Mouse (Mus musculus): ENCODE data around the gene Wfdc6a. TPM values are rescaled to one million over a fixed set of nuclear protein-coding genes. Genes with fewer than 3 reads are reported as not detected.

Wfdc6a gene
- polyA plus RNA-seq, 1 experiment from 2014 or later, result not detected

GRCm38 (mm10) chr2:164544454-164545097, 40.7 kb downstream of the Wfdc6a start:
- Histone ChIP-seq H3K27me3 (no peaks in the 10 kb centered on the region), H3K9ac (no peak overlapping the region), H3K4me3 (replicated peaks) (no peak overlapping the region), H3K27ac (no peak overlapping the region), H3K36me3 (replicated peaks) (no peaks in the 10 kb centered on the region), H3K4me1 (0 out of 2 replicates have a peak, but pooled peaks cover 2% of the 10 kb centered on the region), H3K4me2 (no peak overlapping the region), H3K9me3 (no peaks in the 10 kb centered on the region)
- no peak for ATAC-seq (ENCODE audit: low FRiP score)
- 59% methylated on average over 5 of the region's 5 CpGs for WGBS

- ATAC-seq (ENCODE audit: low FRiP score), result no peak
- no peak overlapping the region for H3K9ac ChIP-seq
- H3K4me3 ChIP-seq (replicated peaks), result no peak overlapping the region
- no peaks in the 10 kb centered on the region for H3K4me1 ChIP-seq
- 78% methylated on average over 2 of the region's 2 CpGs for WGBS
- no peaks in the 10 kb centered on the region for H3K36me3 ChIP-seq (replicated peaks)
- H3K4me2 ChIP-seq, result no peak overlapping the region
- no peaks in the 10 kb centered on the region for H3K27me3 ChIP-seq
- H3K9me3 ChIP-seq, result no peaks in the 10 kb centered on the region
- H3K27ac ChIP-seq, result no peak overlapping the region
Measured at GRCm38 (mm10) chr2:164543745-164544144, 41.5 kb downstream of the Wfdc6a start.

- Histone ChIP-seq H3K9ac (no peak overlapping the region), H3K4me2 (no peak overlapping the region), H3K27me3 (no peaks in the 10 kb centered on the region), H3K4me1 (no peaks in the 10 kb centered on the region), H3K27ac (no peak overlapping the region), H3K4me3 (replicated peaks) (no peak overlapping the region), H3K36me3 (replicated peaks) (no peaks in the 10 kb centered on the region), H3K9me3 (no peaks in the 10 kb centered on the region)
- ATAC-seq (ENCODE audit: low FRiP score), result no peak
- WGBS, result 85% methylated on average over 7 of the region's 7 CpGs
Measured at GRCm38 (mm10) chr2:164542598-164542997, 42.6 kb downstream of the Wfdc6a start.

- no peak overlapping the region for H3K4me2 ChIP-seq
- WGBS, result 68% methylated on average over 5 of the region's 5 CpGs
- H3K27me3 ChIP-seq, result no peaks in the 10 kb centered on the region
- no peaks in the 10 kb centered on the region for H3K4me1 ChIP-seq
- no peaks in the 10 kb centered on the region for H3K36me3 ChIP-seq (replicated peaks)
- H3K27ac ChIP-seq, result no peak overlapping the region
- ATAC-seq (ENCODE audit: low FRiP score), result no peak
- H3K9ac ChIP-seq, result no peak overlapping the region
- no peak overlapping the region for H3K4me3 ChIP-seq (replicated peaks)
- H3K9me3 ChIP-seq, result no peaks in the 10 kb centered on the region
Measured at GRCm38 (mm10) chr2:164542132-164542531, 43.1 kb downstream of the Wfdc6a start.

GRCm38 (mm10) chr2:164540652-164541427, 44.4 kb downstream of the Wfdc6a start:
- Histone ChIP-seq H3K4me3 (replicated peaks) (no peak overlapping the region), H3K9me3 (no peaks in the 10 kb centered on the region), H3K27ac (no peak overlapping the region), H3K9ac (no peak overlapping the region), H3K4me2 (no peak overlapping the region), H3K27me3 (no peaks in the 10 kb centered on the region), H3K36me3 (replicated peaks) (no peaks in the 10 kb centered on the region), H3K4me1 (no peaks in the 10 kb centered on the region)
- WGBS, result 54% methylated on average over 8 of the region's 8 CpGs
- ATAC-seq (ENCODE audit: low FRiP score), result no peak

- ATAC-seq (ENCODE audit: low FRiP score), result no peak
- H3K4me2 ChIP-seq, result no peak overlapping the region
- H3K9me3 ChIP-seq, result no peaks in the 10 kb centered on the region
- H3K27me3 ChIP-seq, result no peaks in the 10 kb centered on the region
- no peak overlapping the region for H3K4me3 ChIP-seq (replicated peaks)
- H3K4me1 ChIP-seq, result no peaks in the 10 kb centered on the region
- no peak overlapping the region for H3K27ac ChIP-seq
- H3K9ac ChIP-seq, result no peak overlapping the region
- H3K36me3 ChIP-seq (replicated peaks), result no peaks in the 10 kb centered on the region
- 83% methylated on average over 4 of the region's 4 CpGs for WGBS
Measured at GRCm38 (mm10) chr2:164537003-164537402, 48.2 kb downstream of the Wfdc6a start.

- WGBS, result 74% methylated on average over 10 of the region's 10 CpGs
- Histone ChIP-seq H3K9ac (no peak overlapping the region), H3K4me1 (no peaks in the 10 kb centered on the region), H3K27me3 (no peaks in the 10 kb centered on the region), H3K4me3 (replicated peaks) (no peak overlapping the region), H3K4me2 (no peak overlapping the region), H3K9me3 (no peaks in the 10 kb centered on the region), H3K27ac (no peak overlapping the region), H3K36me3 (replicated peaks) (no peaks in the 10 kb centered on the region)
- no peak for ATAC-seq (ENCODE audit: low FRiP score)
Measured at GRCm38 (mm10) chr2:164534315-164534714, 50.9 kb downstream of the Wfdc6a start.

- H3K27me3 ChIP-seq, result no peaks in the 10 kb centered on the region
- H3K4me1 ChIP-seq, result no peaks in the 10 kb centered on the region
- H3K9ac ChIP-seq, result no peak overlapping the region
- no peak overlapping the region for H3K4me2 ChIP-seq
- no peaks in the 10 kb centered on the region for H3K36me3 ChIP-seq (replicated peaks)
- WGBS, result 2% methylated on average over 3 of the region's 3 CpGs
- H3K4me3 ChIP-seq (replicated peaks), result no peak overlapping the region
- no peak overlapping the region for H3K27ac ChIP-seq
- peaks cover 7% of the 10 kb centered on the region for H3K9me3 ChIP-seq
- no peak for ATAC-seq (ENCODE audit: low FRiP score)
Measured at GRCm38 (mm10) chr2:164531169-164531568, 54.1 kb downstream of the Wfdc6a start.

Other genes starting within 250 kb of the Wfdc6a start
- gene Slpi, start 196.4 kb downstream of the Wfdc6a start, polyA plus RNA-seq (2016; fragmentation: Nextera tagmentation; extraction: Ambion mirVana), result 0.41 TPM in 1 of 2 replicates, not detected in the other
- gene Rbpjl, start 182.3 kb downstream of the Wfdc6a start, polyA plus RNA-seq (2016; fragmentation: Nextera tagmentation; extraction: Ambion mirVana), result 0.08 and 0.09 TPM in 2 replicates
- gene Matn4, start 180.3 kb downstream of the Wfdc6a start, polyA plus RNA-seq (2016; fragmentation: Nextera tagmentation; extraction: Ambion mirVana), result 3.3 and 4.0 TPM in 2 replicates
- 12.1 and 12.6 TPM in 2 replicates for gene Sdc4, start 141.6 kb downstream of the Wfdc6a start, polyA plus RNA-seq (2016; fragmentation: Nextera tagmentation; extraction: Ambion mirVana)
- 60.5 and 67.4 TPM in 2 replicates for gene Sys1, start 128.5 kb downstream of the Wfdc6a start, polyA plus RNA-seq (2016; fragmentation: Nextera tagmentation; extraction: Ambion mirVana)
- gene Gm20458, start 124.5 kb downstream of the Wfdc6a start, polyA plus RNA-seq (2016; fragmentation: Nextera tagmentation; extraction: Ambion mirVana), result 4.7 and 6.2 TPM in 2 replicates
- gene Trp53tg5, start 111.7 kb downstream of the Wfdc6a start, polyA plus RNA-seq (2016; fragmentation: Nextera tagmentation; extraction: Ambion mirVana), result not detected in 2 replicates
- gene Dbndd2, start 99.3 kb downstream of the Wfdc6a start, polyA plus RNA-seq (2016; fragmentation: Nextera tagmentation; extraction: Ambion mirVana), result 4.6 and 4.7 TPM in 2 replicates
- 43.3 and 45.2 TPM in 2 replicates for gene Pigt, start 87.9 kb downstream of the Wfdc6a start, polyA plus RNA-seq (2016; fragmentation: Nextera tagmentation; extraction: Ambion mirVana)
- gene Wfdc2, start 23.0 kb downstream of the Wfdc6a start, polyA plus RNA-seq (2016; fragmentation: Nextera tagmentation; extraction: Ambion mirVana), result 29.9 and 34.5 TPM in 2 replicates
- not detected in 2 replicates for gene Spint3, start 12.0 kb downstream of the Wfdc6a start, polyA plus RNA-seq (2016; fragmentation: Nextera tagmentation; extraction: Ambion mirVana)
- gene Eppin, start 8.1 kb upstream of the Wfdc6a start, polyA plus RNA-seq (2016; fragmentation: Nextera tagmentation; extraction: Ambion mirVana), result not detected in 2 replicates
- gene Wfdc6b, start 28.1 kb upstream of the Wfdc6a start, polyA plus RNA-seq (2016; fragmentation: Nextera tagmentation; extraction: Ambion mirVana), result not detected in 2 replicates
- not detected in 2 replicates for gene Wfdc8, start 28.2 kb upstream of the Wfdc6a start, polyA plus RNA-seq (2016; fragmentation: Nextera tagmentation; extraction: Ambion mirVana)
- not detected in 2 replicates for gene Wfdc16, start 53.3 kb upstream of the Wfdc6a start, polyA plus RNA-seq (2016; fragmentation: Nextera tagmentation; extraction: Ambion mirVana)
- gene Wfdc10, start 70.6 kb upstream of the Wfdc6a start, polyA plus RNA-seq (2016; fragmentation: Nextera tagmentation; extraction: Ambion mirVana), result not detected in 2 replicates
- not detected in 2 replicates for gene Wfdc9, start 71.1 kb upstream of the Wfdc6a start, polyA plus RNA-seq (2016; fragmentation: Nextera tagmentation; extraction: Ambion mirVana)
- not detected in 2 replicates for gene Wfdc11, start 88.6 kb upstream of the Wfdc6a start, polyA plus RNA-seq (2016; fragmentation: Nextera tagmentation; extraction: Ambion mirVana)
- gene Wfdc13, start 99.7 kb upstream of the Wfdc6a start, polyA plus RNA-seq (2016; fragmentation: Nextera tagmentation; extraction: Ambion mirVana), result not detected in 2 replicates
- gene Spint4, start 113.1 kb upstream of the Wfdc6a start, polyA plus RNA-seq (2016; fragmentation: Nextera tagmentation; extraction: Ambion mirVana), result not detected in 2 replicates
- not detected in 2 replicates for gene Spint5, start 129.9 kb upstream of the Wfdc6a start, polyA plus RNA-seq (2016; fragmentation: Nextera tagmentation; extraction: Ambion mirVana)
- 0.73 and 0.81 TPM in 2 replicates for gene Wfdc3, start 160.5 kb upstream of the Wfdc6a start, polyA plus RNA-seq (2016; fragmentation: Nextera tagmentation; extraction: Ambion mirVana)
- 83.6 and 88.3 TPM in 2 replicates for gene Dnttip1, start 160.5 kb upstream of the Wfdc6a start, polyA plus RNA-seq (2016; fragmentation: Nextera tagmentation; extraction: Ambion mirVana)
- 601 and 611 TPM in 2 replicates for gene Ube2c, start 184.5 kb upstream of the Wfdc6a start, polyA plus RNA-seq (2016; fragmentation: Nextera tagmentation; extraction: Ambion mirVana)
- gene Tnnc2, start 194.5 kb upstream of the Wfdc6a start, polyA plus RNA-seq (2016; fragmentation: Nextera tagmentation; extraction: Ambion mirVana), result 1.3 TPM in 1 of 2 replicates, not detected in the other
- gene Snx21, start 200.4 kb upstream of the Wfdc6a start, polyA plus RNA-seq (2016; fragmentation: Nextera tagmentation; extraction: Ambion mirVana), result 11.5 and 13.0 TPM in 2 replicates
- 13.2 and 13.7 TPM in 2 replicates for gene Acot8, start 219.4 kb upstream of the Wfdc6a start, polyA plus RNA-seq (2016; fragmentation: Nextera tagmentation; extraction: Ambion mirVana)
- 10.2 and 10.7 TPM in 2 replicates for gene Zswim3, start 219.7 kb upstream of the Wfdc6a start, polyA plus RNA-seq (2016; fragmentation: Nextera tagmentation; extraction: Ambion mirVana)
- gene Zswim1, start 237.2 kb upstream of the Wfdc6a start, polyA plus RNA-seq (2016; fragmentation: Nextera tagmentation; extraction: Ambion mirVana), result 21.4 and 25.7 TPM in 2 replicates
- not detected in 2 replicates for gene Spata25, start 243.1 kb upstream of the Wfdc6a start, polyA plus RNA-seq (2016; fragmentation: Nextera tagmentation; extraction: Ambion mirVana)
- 85.8 and 88.3 TPM in 2 replicates for gene Ctsa, start 247.4 kb upstream of the Wfdc6a start, polyA plus RNA-seq (2016; fragmentation: Nextera tagmentation; extraction: Ambion mirVana)
- gene Neurl2, start 248.0 kb upstream of the Wfdc6a start, polyA plus RNA-seq (2016; fragmentation: Nextera tagmentation; extraction: Ambion mirVana), result 4.2 and 4.6 TPM in 2 replicates